Mouse (Mus musculus) gastrocnemius, postnatal 10 days (tissue): ENCODE results near the gene Ets1. TPM values are rescaled to one million over a fixed set of nuclear protein-coding genes. Genes with fewer than 3 reads are reported as not detected.

Experiments
- DNase-seq: peaks from one replicate; pipeline ENCODE4 v3.0.0; 2021; ENCODE audit warnings: mixed read lengths
- total RNA-seq, 2 experiments: library from RNA; stranded (reverse); gene quantifications; 2 replicates each; pipeline ENCODE4 v1.2.3; 2021

Ets1 gene
- total RNA-seq, 2 experiments from 2014 or later = 36.6 to 47.7 TPM

- no peak for DNase-seq
Observed at GRCm38 (mm10) chr9:32730656-32731590, 94.9 kb downstream of the Ets1 start.

- DNase-seq = no peak
Observed at GRCm38 (mm10) chr9:32731787-32732186, 95.8 kb downstream of the Ets1 start.

- DNase-seq = no peak
Observed at GRCm38 (mm10) chr9:32735071-32735470, 99.0 kb downstream of the Ets1 start.

GRCm38 (mm10) chr9:32736051-32736450 is 100.0 kb downstream of the Ets1 start:
- no peak for DNase-seq

- no peak for DNase-seq
Observed at GRCm38 (mm10) chr9:32739988-32740387, 104.0 kb downstream of the Ets1 start.

- no peak for DNase-seq
Observed at GRCm38 (mm10) chr9:32740751-32741387, 104.8 kb downstream of the Ets1 start.

- no peak for DNase-seq
Observed at GRCm38 (mm10) chr9:32741681-32742080, 105.7 kb downstream of the Ets1 start.

GRCm38 (mm10) chr9:32743157-32743556 is 107.1 kb downstream of the Ets1 start:
- no peak for DNase-seq

- no peak for DNase-seq
Observed at GRCm38 (mm10) chr9:32743642-32744161, 107.7 kb downstream of the Ets1 start.

GRCm38 (mm10) chr9:32744288-32744687 is 108.3 kb downstream of the Ets1 start:
- DNase-seq = no peak

- DNase-seq = no peak
Observed at GRCm38 (mm10) chr9:32745079-32745763, 109.2 kb downstream of the Ets1 start.

GRCm38 (mm10) chr9:32745998-32746397 is 110.0 kb downstream of the Ets1 start:
- no peak for DNase-seq

- no peak for DNase-seq
Observed at GRCm38 (mm10) chr9:32746615-32747014, 110.6 kb downstream of the Ets1 start.

GRCm38 (mm10) chr9:32747624-32748023 is 111.6 kb downstream of the Ets1 start:
- no peak for DNase-seq

GRCm38 (mm10) chr9:32748552-32748951 is 112.5 kb downstream of the Ets1 start:
- no peak for DNase-seq

GRCm38 (mm10) chr9:32749721-32750480 is 113.9 kb downstream of the Ets1 start:
- DNase-seq = no peak

GRCm38 (mm10) chr9:32752602-32753001 is 116.6 kb downstream of the Ets1 start:
- DNase-seq = no peak

GRCm38 (mm10) chr9:32754311-32754710 is 118.3 kb downstream of the Ets1 start:
- DNase-seq = no peak

GRCm38 (mm10) chr9:32756002-32756401 is 120.0 kb downstream of the Ets1 start:
- no peak for DNase-seq

GRCm38 (mm10) chr9:32758280-32758905 is 122.4 kb downstream of the Ets1 start:
- no peak for DNase-seq

- DNase-seq = no peak
Observed at GRCm38 (mm10) chr9:32760649-32761157, 124.7 kb downstream of the Ets1 start.
